Mouse (Mus musculus): ENCODE results near the gene Gpr37. TPM values are rescaled to one million over a fixed set of nuclear protein-coding genes. Genes with fewer than 3 reads are reported as not detected.

Gene Gpr37
- 6.0 and 6.4 TPM in 2 replicates for polyA plus RNA-seq (2016; fragmentation: Nextera tagmentation; extraction: Ambion mirVana)

GRCm38 (mm10) chr6:25690629-25691028, at the start of gene Gpr37:
Gene Gpr37, minus strand, starts transcription at chr6:25690729.
- ATAC-seq (ENCODE audit: low FRiP score, low read depth), result peak; percentile 0; the same call in 1 of the 2 replicates
- Histone ChIP-seq H3K9ac (peak within 1 kb of the TSS; percentile 64), H3K4me2 (replicated peaks) (peak within 1 kb of the TSS; percentile 95), H3K4me1 (peaks cover 11% of the 10 kb centered on the region), H3K27ac (no peak within 1 kb of the TSS), H3K36me3 (no peaks in the 10 kb centered on the region), H3K9me3 (no peaks in the 10 kb centered on the region), H3K4me3 (peak within 1 kb of the TSS; percentile 56), H3K27me3 (replicated peaks) (peaks cover 18% of the 10 kb centered on the region)
- 38% methylated on average over 7 of the region's 7 CpGs for WGBS

DNA sequence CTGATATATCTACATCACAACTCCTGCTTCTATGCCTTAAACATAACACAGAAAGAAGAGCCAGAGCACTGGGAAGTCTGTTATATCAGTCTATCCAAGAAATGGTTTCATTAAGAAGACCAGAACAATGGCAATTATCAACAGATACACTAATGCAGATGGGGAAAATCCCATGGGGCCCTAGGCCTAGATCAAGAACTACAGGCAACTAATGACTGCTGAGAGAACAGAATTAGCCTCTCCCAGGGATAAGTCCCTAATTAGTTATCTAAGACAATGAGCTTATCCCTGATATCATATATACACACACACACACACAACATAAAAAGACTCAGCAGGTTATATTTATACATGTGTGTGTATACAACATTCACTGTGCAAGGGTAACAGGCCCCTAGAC, 46.0 kb upstream of the Gpr37 start:
- Histone ChIP-seq H3K4me1 (no peaks in the 10 kb centered on the region), H3K36me3 (no peaks in the 10 kb centered on the region), H3K27me3 (replicated peaks) (no peaks in the 10 kb centered on the region), H3K9ac (no peak overlapping the region), H3K27ac (no peak overlapping the region), H3K4me3 (no peak overlapping the region), H3K9me3 (no peaks in the 10 kb centered on the region), H3K4me2 (replicated peaks) (no peak overlapping the region)
- ATAC-seq (ENCODE audit: low FRiP score, low read depth), result 0 out of 2 replicates have a peak, but pooled peaks have one; percentile 44

GRCm38 (mm10) chr6:25726560-25726959, 36.0 kb upstream of the Gpr37 start:
- 84% methylated on average over 1 of the region's 1 CpGs for WGBS
- Histone ChIP-seq H3K27ac (no peak overlapping the region), H3K4me2 (replicated peaks) (no peak overlapping the region), H3K4me1 (no peaks in the 10 kb centered on the region), H3K9ac (no peak overlapping the region), H3K36me3 (no peaks in the 10 kb centered on the region), H3K9me3 (no peaks in the 10 kb centered on the region), H3K27me3 (replicated peaks) (no peaks in the 10 kb centered on the region), H3K4me3 (no peak overlapping the region)
- no peak for ATAC-seq (ENCODE audit: low FRiP score, low read depth)

GRCm38 (mm10) chr6:25710601-25711000, 20.1 kb upstream of the Gpr37 start:
- H3K9me3 ChIP-seq, result no peaks in the 10 kb centered on the region
- no peak overlapping the region for H3K27ac ChIP-seq
- H3K9ac ChIP-seq, result no peak overlapping the region
- WGBS, result 29% methylated on average over 2 of the region's 2 CpGs
- H3K27me3 ChIP-seq (replicated peaks), result no peaks in the 10 kb centered on the region
- no peaks in the 10 kb centered on the region for H3K36me3 ChIP-seq
- H3K4me2 ChIP-seq (replicated peaks), result no peak overlapping the region
- H3K4me3 ChIP-seq, result no peak overlapping the region
- no peak for ATAC-seq (ENCODE audit: low FRiP score, low read depth)
- H3K4me1 ChIP-seq, result no peaks in the 10 kb centered on the region

DNA sequence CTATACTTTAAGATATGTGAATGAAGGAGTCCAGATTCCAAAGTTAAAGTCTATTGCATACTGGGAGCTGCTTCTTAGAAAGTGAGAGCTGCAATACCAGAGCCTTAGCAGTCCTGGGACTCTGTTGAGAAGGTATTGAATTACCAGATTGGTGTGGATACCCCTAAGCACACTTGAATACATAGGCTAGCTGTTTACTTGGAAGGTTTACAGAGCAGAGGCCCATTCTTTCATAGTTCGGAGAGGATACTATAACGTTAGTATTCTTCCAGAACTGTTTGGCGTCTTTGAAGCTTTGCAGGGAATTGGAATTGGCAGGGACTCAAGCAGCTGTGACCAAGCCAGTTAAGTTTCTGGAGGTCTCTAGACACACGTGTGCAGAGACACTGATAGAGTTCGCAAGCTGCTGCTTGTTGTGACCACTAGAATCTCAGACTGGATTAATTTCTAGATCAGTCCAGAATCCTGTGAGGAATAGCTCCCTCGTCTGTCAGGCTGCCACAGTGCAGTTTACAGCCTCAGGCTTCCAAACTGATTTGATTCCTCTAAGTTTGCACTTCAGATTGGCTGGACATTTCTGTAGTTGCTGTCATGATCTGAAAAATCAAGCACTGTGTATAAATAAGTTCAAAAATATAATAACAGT, 18.8 kb upstream of the Gpr37 start:
- no peaks in the 10 kb centered on the region for H3K36me3 ChIP-seq
- H3K9me3 ChIP-seq, result no peaks in the 10 kb centered on the region
- no peak overlapping the region for H3K4me2 ChIP-seq (replicated peaks)
- no peaks in the 10 kb centered on the region for H3K4me1 ChIP-seq
- no peaks in the 10 kb centered on the region for H3K27me3 ChIP-seq (replicated peaks)
- ATAC-seq (ENCODE audit: low FRiP score, low read depth), result peak; percentile 44; the same call in 1 of the 2 replicates
- no peak overlapping the region for H3K4me3 ChIP-seq
- WGBS, result 63% methylated on average over 6 of the region's 6 CpGs
- no peak overlapping the region for H3K27ac ChIP-seq
- no peak overlapping the region for H3K9ac ChIP-seq

- Histone ChIP-seq H3K36me3 (no peaks in the 10 kb centered on the region), H3K4me3 (no peak overlapping the region), H3K4me1 (no peaks in the 10 kb centered on the region), H3K27ac (no peak overlapping the region), H3K27me3 (replicated peaks) (no peaks in the 10 kb centered on the region), H3K4me2 (replicated peaks) (no peak overlapping the region), H3K9ac (no peak overlapping the region), H3K9me3 (no peaks in the 10 kb centered on the region)
- WGBS, result 47% methylated on average over 2 of the region's 2 CpGs
- ATAC-seq (ENCODE audit: low FRiP score, low read depth), result no peak
Observed at GRCm38 (mm10) chr6:25699956-25700355, 9.4 kb upstream of the Gpr37 start.

GRCm38 (mm10) chr6:25690284-25690605, 284 bp downstream of the Gpr37 start:
- peak overlapping the region; percentile 95 for H3K4me2 ChIP-seq (replicated peaks)
- WGBS, result 2% methylated on average over 5 of the region's 5 CpGs
- H3K4me3 ChIP-seq, result peak overlapping the region; percentile 56
- H3K27ac ChIP-seq, result no peak overlapping the region
- ATAC-seq (ENCODE audit: low FRiP score, low read depth), result peak; percentile 70; the same call in 1 of the 2 replicates
- peaks cover 11% of the 10 kb centered on the region for H3K4me1 ChIP-seq
- H3K27me3 ChIP-seq (replicated peaks), result peaks cover 18% of the 10 kb centered on the region
- no peaks in the 10 kb centered on the region for H3K9me3 ChIP-seq
- H3K9ac ChIP-seq, result peak overlapping the region; percentile 64
- no peaks in the 10 kb centered on the region for H3K36me3 ChIP-seq

DNA sequence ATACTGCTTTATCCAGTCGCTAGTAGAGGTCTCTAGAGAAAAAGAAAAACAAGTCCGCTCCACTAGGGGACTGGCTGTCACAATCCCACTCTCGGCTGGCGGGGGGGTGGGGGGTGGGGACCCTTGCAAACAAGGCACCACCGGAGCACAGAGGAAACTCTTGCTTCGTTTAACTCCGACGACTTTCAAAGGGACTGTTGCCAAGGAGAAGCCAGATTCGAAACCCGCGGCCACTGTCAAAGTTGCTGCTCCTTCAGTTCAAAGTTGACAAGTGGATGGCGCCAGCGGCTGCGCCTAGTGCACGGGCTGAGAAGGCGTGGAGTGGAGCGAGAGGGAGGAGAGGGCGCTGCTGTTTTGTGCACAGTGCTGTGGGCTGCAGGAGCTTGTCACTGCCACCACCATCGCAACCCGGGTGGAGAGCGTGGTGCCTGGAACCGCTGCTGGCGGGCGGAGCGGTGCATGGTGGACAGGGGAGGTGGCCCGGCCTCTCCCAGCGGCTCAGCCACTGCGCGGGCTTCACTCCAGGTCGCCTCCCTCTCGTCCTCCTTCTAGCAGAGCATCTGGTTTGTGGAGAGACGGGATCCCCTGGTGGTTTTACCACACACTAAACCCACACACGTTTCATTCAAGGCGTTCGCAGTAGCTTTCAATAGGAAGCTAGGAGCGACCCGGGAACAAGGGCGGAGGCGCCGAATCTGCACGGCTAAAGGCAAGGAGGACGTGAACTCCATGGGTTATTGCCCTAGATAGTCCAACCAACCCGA, 827 bp downstream of the Gpr37 start:
- H3K4me1 ChIP-seq, result peaks cover 11% of the 10 kb centered on the region
- no peaks in the 10 kb centered on the region for H3K36me3 ChIP-seq
- ATAC-seq (ENCODE audit: low FRiP score, low read depth), result peak; percentile 88
- H3K27me3 ChIP-seq (replicated peaks), result peaks cover 18% of the 10 kb centered on the region
- no peak overlapping the region for H3K27ac ChIP-seq
- no peaks in the 10 kb centered on the region for H3K9me3 ChIP-seq
- H3K4me2 ChIP-seq (replicated peaks), result peak overlapping the region; percentile 95
- under 1% methylated on average over 43 of the region's 43 CpGs for WGBS
- peak overlapping the region; percentile 56 for H3K4me3 ChIP-seq
- H3K9ac ChIP-seq, result peak overlapping the region; percentile 64

- no peak overlapping the region for H3K27ac ChIP-seq
- H3K4me1 ChIP-seq, result peaks cover 11% of the 10 kb centered on the region
- H3K27me3 ChIP-seq (replicated peaks), result peaks cover 18% of the 10 kb centered on the region
- ATAC-seq (ENCODE audit: low FRiP score, low read depth), result peak; percentile 26; the same call in 1 of the 2 replicates
- no peaks in the 10 kb centered on the region for H3K9me3 ChIP-seq
- peak overlapping the region; percentile 95 for H3K4me2 ChIP-seq (replicated peaks)
- peak overlapping the region; percentile 56 for H3K4me3 ChIP-seq
- no peaks in the 10 kb centered on the region for H3K36me3 ChIP-seq
- peak overlapping the region; percentile 64 for H3K9ac ChIP-seq
- 1% methylated on average over 25 of the region's 25 CpGs for WGBS
Observed at GRCm38 (mm10) chr6:25688927-25689519, 1.5 kb downstream of the Gpr37 start.

DNA sequence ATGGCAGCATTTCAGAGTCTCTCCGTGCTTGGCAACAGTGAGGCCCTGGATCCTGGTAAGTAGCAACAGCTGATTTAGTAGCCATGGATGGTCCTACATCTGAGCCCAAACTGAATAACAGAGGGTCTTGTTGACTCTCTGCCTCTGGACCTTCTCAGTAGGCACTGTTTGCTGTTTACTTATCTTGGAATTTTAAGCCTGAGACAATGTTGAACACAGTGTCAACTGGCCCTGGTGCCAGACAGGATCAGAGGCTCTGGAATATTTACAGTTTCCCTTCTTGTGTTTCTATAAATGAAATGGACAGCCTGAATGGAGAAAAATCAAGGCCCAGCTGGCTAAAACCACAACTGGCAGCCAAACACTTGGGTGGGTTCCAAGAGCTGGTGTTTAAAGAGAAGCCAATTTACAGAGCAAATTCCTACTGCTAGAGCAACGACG, 3.7 kb downstream of the Gpr37 start:
- 61% methylated on average over 3 of the region's 3 CpGs for WGBS
- Histone ChIP-seq H3K27ac (no peak overlapping the region), H3K4me2 (replicated peaks) (peak overlapping the region; percentile 9; the same call in 1 of the 2 replicates), H3K36me3 (no peaks in the 10 kb centered on the region), H3K9ac (no peak overlapping the region), H3K4me3 (no peak overlapping the region), H3K27me3 (replicated peaks) (peaks cover 18% of the 10 kb centered on the region), H3K4me1 (peaks cover 11% of the 10 kb centered on the region), H3K9me3 (no peaks in the 10 kb centered on the region)
- ATAC-seq (ENCODE audit: low FRiP score, low read depth), result no peak

DNA sequence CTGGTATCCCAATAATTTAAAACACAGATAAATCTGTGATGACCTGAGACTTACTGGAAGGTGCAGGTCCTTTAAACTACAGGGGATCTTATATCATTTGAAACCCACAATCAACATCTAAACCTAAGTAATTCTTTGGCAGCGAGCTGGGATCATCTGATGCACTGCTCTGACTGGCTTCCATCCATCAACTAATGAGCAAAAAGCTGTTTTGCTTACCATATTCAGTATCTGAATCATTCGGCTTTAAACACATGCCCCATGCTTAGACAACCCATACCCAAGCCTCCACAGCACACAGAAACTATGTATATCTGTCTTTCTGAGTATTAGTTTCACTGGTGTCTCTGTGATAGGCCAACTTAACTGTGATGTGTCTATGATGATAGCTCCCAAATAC, 6.1 kb downstream of the Gpr37 start:
- H3K9me3 ChIP-seq, result no peaks in the 10 kb centered on the region
- H3K4me1 ChIP-seq, result peaks cover 10% of the 10 kb centered on the region
- no peak for ATAC-seq (ENCODE audit: low FRiP score, low read depth)
- H3K4me3 ChIP-seq, result no peak overlapping the region
- H3K27me3 ChIP-seq (replicated peaks), result peaks cover 18% of the 10 kb centered on the region
- no peak overlapping the region for H3K27ac ChIP-seq
- H3K4me2 ChIP-seq (replicated peaks), result no peak overlapping the region
- H3K36me3 ChIP-seq, result no peaks in the 10 kb centered on the region
- H3K9ac ChIP-seq, result no peak overlapping the region
- WGBS, result 83% methylated on average over 2 of the region's 2 CpGs

- no peak overlapping the region for H3K4me2 ChIP-seq (replicated peaks)
- H3K4me3 ChIP-seq, result no peak overlapping the region
- H3K9ac ChIP-seq, result no peak overlapping the region
- no peaks in the 10 kb centered on the region for H3K4me1 ChIP-seq
- H3K27me3 ChIP-seq (replicated peaks), result no peaks in the 10 kb centered on the region
- no peaks in the 10 kb centered on the region for H3K36me3 ChIP-seq
- ATAC-seq (ENCODE audit: low FRiP score, low read depth), result no peak
- no peak overlapping the region for H3K27ac ChIP-seq
- H3K9me3 ChIP-seq, result no peaks in the 10 kb centered on the region
- WGBS, result 94% methylated on average over 4 of the region's 4 CpGs
Observed at GRCm38 (mm10) chr6:25675111-25675510, 15.4 kb downstream of the Gpr37 start.

Data from neural tube, embryonic 12.5 days (tissue).